Mouse (Mus musculus) bone marrow macrophage, adult 2 months (primary cell): ENCODE measurements around the gene Pygb.

Experiments
- CTCF ChIP-seq: IDR thresholded peaks from 2 replicates; pipeline ENCODE4 v1.5.1; 2012; ENCODE audit warnings: low read depth, mild to moderate bottlenecking, low read length, moderate library complexity
- POLR2A ChIP-seq: IDR thresholded peaks from 2 replicates; pipeline ENCODE4 v1.6.1; 2012; ENCODE audit warnings: mild to moderate bottlenecking, low read depth, low read length, borderline replicate concordance

DNA sequence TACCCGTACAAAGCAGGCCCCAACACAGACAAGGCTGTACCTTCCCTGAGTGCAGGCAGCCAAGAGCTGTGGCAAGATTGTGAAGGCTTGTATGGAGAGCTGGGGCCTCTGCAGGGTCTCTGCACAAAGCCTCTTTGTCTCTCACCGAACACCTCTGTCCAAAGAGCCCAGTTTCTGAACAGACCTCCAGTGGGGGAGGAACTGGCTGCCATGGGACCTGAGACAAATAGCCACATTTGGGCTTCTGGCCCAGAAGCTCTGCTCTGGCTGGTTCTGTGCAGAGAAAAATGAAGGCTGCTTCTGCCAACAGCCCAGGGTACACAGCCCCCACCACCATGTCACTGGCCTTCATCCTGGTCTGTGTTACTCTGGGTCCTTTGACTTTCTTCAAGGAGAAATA lies 20.9 kb upstream of the Pygb start:
- no peak for TF ChIP-seq CTCF
- TF ChIP-seq POLR2A: no peak
